Mouse (Mus musculus) liver, adult 2 months (tissue): ENCODE data around the gene Spata20. TPM values are rescaled to one million over a fixed set of nuclear protein-coding genes. Genes with fewer than 3 reads are reported as not detected.

Experiments
- DNase-seq: peaks from one replicate; pipeline ENCODE4 v3.0.0-alpha.2; 2011; ENCODE audit warnings: low read depth, low spot score; ENCODE audit errors: extremely low read depth
- H3K27ac ChIP-seq: fragments of 200-500 bp; replicated peaks from 2 replicates; pipeline ENCODE4 v1.5.1; 2012; ENCODE audit warnings: low read depth, mild to moderate bottlenecking, control low read depth, inconsistent platforms, low read length; ENCODE audit not compliant: insufficient read depth
- H3K27me3 ChIP-seq: fragments of 200-500 bp; 2 replicates; pipeline ENCODE4 v1.6.1; 2012; ENCODE audit warnings: mild to moderate bottlenecking, moderate library complexity, low read length, inconsistent platforms; ENCODE audit not compliant: control insufficient read depth, insufficient read depth
- H3K36me3 ChIP-seq: fragments of 200-500 bp; 2 replicates; pipeline ENCODE4 v1.6.1; 2012; ENCODE audit warnings: low read length, inconsistent platforms; ENCODE audit not compliant: control insufficient read depth, insufficient read depth
- H3K4me1 ChIP-seq: fragments of 200-500 bp; 2 replicates; pipeline ENCODE4 v1.6.1; 2011; ENCODE audit warnings: low read length; ENCODE audit not compliant: control insufficient read depth, insufficient read depth
- H3K4me3 ChIP-seq: fragments of 200-500 bp; 2 replicates; pipeline ENCODE4 v1.5.1; 2011; ENCODE audit warnings: low read depth, mild to moderate bottlenecking, control low read depth, low read length, moderate library complexity; ENCODE audit not compliant: insufficient read depth
- H3K79me2 ChIP-seq: fragments of 200-500 bp; 2 replicates; pipeline ENCODE4 v1.6.1; 2012; ENCODE audit warnings: inconsistent platforms, mild to moderate bottlenecking, low read length, moderate library complexity; ENCODE audit not compliant: control insufficient read depth, insufficient read depth
- H3K9ac ChIP-seq: fragments of 200-500 bp; 2 replicates; pipeline ENCODE4 v1.6.1; 2012; ENCODE audit warnings: low read depth, mild to moderate bottlenecking, control low read depth, inconsistent platforms, low read length
- CTCF ChIP-seq: fragments of 200-500 bp; IDR thresholded peaks from 2 replicates; pipeline ENCODE4 v1.5.1; 2011; ENCODE audit warnings: low read depth, low read length, control low read depth
- POLR2A ChIP-seq: fragments of 200-500 bp; IDR thresholded peaks from 2 replicates; pipeline ENCODE4 v1.6.1; 2011; ENCODE audit warnings: low read length, control low read depth; ENCODE audit not compliant: insufficient read depth; ENCODE audit errors: extremely low read depth
- WGBS: fragments of 180-500 bp; shearing (Covaris S2); methylation state at CpG from one replicate; pipeline ENCODE4 v1.1.7; 2018; 5-methylcytosine and 5-hydroxymethylcytosine counted together
- polyA plus RNA-seq: library from polyadenylated mRNA; depleted of rRNA; stranded (reverse); fragments of >200 nt; gene quantifications from 2 replicates; pipeline ENCODE4 v1.2.3, GENCODE M21; 2012; rRNA removed
- total RNA-seq: library from RNA; depleted of rRNA; stranded (reverse); fragments of >200 nt; gene quantifications from 2 replicates; pipeline ENCODE4 v1.2.3, GENCODE M21; 2014; rRNA removed

Gene Spata20
- total RNA-seq (not detected in 2 replicates), polyA plus RNA-seq (not detected in 2 replicates)

DNA sequence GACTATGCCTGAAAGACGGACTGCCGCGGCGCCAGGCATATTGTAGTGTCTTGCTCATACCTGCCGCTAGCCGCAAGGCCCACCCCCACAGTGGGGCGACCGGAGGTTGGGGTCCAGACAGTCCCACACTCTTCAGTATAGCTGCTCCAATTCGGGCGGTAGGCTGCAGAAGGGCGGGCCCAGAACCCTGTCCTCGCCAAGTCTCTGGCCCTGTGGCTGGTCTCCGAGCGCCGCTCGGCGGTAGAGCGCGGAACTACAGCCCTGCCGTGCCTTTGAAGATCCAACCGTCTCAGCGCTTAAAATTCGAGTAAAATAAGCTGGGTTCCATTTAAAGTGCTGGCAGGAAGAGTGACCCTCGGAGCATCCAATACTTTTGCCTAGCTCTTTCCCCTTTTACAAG lies at the start of gene Spata20:
Gene Spata20 (minus strand): TSS at position 179 of the 400 bp plus-strand sequence.
- no peaks in the 10 kb centered on the region for H3K4me1 ChIP-seq
- no peak within 1 kb of the TSS for H3K9ac ChIP-seq
- peak; percentile 97 for TF ChIP-seq CTCF
- TF ChIP-seq POLR2A, result no peak
- H3K4me3 ChIP-seq, result no peak within 1 kb of the TSS
- peak; percentile 24 for DNase-seq
- WGBS, result 4% methylated on average over 24 of the region's 24 CpGs
- no peaks in the 10 kb centered on the region for H3K36me3 ChIP-seq
- no peak within 1 kb of the TSS for H3K27ac ChIP-seq
- 0 out of 2 replicates have a peak, but pooled peaks cover 1% of the 10 kb centered on the region for H3K27me3 ChIP-seq
- no peaks in the 10 kb centered on the region for H3K79me2 ChIP-seq

DNA sequence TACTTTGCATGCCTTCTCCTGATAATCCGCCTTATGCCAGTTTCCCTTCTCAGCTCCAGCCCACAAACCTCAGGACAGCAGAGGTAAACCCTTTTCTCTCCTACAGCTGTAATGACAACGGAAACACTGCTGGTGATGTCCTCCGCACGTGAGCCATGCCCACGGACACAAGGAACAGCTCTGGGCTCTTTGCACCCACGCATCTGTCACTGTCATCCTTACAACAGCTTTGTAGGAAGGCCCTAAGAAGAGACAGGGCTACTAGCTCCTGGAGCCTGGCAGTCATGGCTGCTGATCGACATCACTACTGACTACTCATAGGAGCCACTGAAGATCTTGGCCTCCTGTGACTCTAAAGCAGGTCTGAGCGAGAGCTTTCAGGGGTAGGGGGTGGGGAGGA lies 47.2 kb upstream of the Spata20 start:
- Histone ChIP-seq H3K9ac (no peak overlapping the region), H3K79me2 (no peaks in the 10 kb centered on the region), H3K4me1 (peaks cover 2% of the 10 kb centered on the region; the same call in 1 of the 2 replicates), H3K27ac (no peak overlapping the region), H3K27me3 (no peaks in the 10 kb centered on the region), H3K4me3 (no peak overlapping the region), H3K36me3 (0 out of 2 replicates have a peak, but pooled peaks cover 2% of the 10 kb centered on the region)
- DNase-seq, result no peak
- TF ChIP-seq CTCF (no peak), POLR2A (no peak)
- 90% methylated on average over 8 of the region's 8 CpGs for WGBS

DNA sequence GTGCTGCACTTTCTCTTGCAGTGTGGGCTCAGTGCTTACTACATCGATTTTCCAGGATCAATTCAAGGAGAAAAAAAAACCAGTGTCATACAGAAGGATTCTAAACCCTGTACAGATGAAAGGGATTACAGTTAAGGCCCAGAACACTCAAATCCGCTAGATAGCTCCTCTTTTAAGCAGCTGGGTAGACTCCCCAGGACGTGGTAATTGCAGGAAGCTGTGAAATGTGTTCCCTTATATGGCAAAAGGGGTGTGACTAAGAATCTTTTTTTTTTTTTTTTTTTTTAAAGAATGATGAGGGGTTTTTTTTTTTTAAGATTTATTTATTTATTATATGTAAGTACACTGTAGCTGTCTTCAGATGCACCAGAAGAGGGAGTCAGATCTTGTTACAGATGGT lies 42.9 kb upstream of the Spata20 start:
- DNase-seq, result peak; percentile 57
- no peak overlapping the region for H3K9ac ChIP-seq
- H3K4me3 ChIP-seq, result no peak overlapping the region
- H3K4me1 ChIP-seq, result peaks cover 2% of the 10 kb centered on the region; the same call in 1 of the 2 replicates
- no peaks in the 10 kb centered on the region for H3K27me3 ChIP-seq
- H3K27ac ChIP-seq, result no peak overlapping the region
- H3K36me3 ChIP-seq, result no peaks in the 10 kb centered on the region
- WGBS, result 34% methylated on average over 3 of the region's 3 CpGs
- TF ChIP-seq CTCF, result no peak
- no peak for TF ChIP-seq POLR2A
- H3K79me2 ChIP-seq, result no peaks in the 10 kb centered on the region

DNA sequence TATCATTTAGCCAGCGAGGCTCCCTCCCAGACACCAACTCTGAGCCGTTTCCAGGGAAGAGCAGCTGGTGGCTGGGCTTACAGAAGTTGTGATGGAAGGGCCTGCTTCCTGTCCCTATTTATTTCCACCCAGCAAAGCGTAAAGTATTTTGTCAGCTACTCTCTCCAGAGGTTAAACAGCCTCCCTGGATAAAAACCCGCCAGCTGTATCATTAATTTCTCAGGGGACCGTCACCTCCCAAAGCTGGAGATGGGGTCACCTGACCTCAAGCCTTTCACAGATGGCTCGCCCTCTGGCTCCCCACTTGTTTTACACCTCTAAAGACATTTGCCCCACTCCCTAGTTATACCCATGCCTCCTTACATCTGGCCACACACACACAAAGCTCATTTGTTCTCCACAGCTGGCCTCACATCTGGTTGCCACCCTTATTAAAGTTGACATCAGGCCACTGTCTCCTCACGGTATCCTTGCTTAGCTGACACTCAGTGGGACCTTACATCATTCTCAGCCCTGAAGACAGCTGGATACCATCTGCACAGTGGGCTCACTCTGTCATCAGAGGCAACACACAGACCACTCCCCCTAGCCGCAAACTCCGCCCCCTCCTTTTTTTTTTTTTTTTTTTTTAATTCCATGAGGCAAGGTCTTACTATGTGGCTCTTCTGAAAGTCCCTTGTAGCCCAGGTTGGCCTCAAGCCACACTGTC lies 40.3 kb upstream of the Spata20 start:
- Histone ChIP-seq H3K36me3 (no peaks in the 10 kb centered on the region), H3K27ac (no peak overlapping the region), H3K4me1 (peaks cover 2% of the 10 kb centered on the region; the same call in 1 of the 2 replicates), H3K79me2 (no peaks in the 10 kb centered on the region), H3K27me3 (no peaks in the 10 kb centered on the region), H3K4me3 (no peak overlapping the region), H3K9ac (no peak overlapping the region)
- DNase-seq, result no peak
- TF ChIP-seq CTCF, result no peak
- TF ChIP-seq POLR2A, result no peak
- WGBS, result 80% methylated on average over 9 of the region's 9 CpGs

DNA sequence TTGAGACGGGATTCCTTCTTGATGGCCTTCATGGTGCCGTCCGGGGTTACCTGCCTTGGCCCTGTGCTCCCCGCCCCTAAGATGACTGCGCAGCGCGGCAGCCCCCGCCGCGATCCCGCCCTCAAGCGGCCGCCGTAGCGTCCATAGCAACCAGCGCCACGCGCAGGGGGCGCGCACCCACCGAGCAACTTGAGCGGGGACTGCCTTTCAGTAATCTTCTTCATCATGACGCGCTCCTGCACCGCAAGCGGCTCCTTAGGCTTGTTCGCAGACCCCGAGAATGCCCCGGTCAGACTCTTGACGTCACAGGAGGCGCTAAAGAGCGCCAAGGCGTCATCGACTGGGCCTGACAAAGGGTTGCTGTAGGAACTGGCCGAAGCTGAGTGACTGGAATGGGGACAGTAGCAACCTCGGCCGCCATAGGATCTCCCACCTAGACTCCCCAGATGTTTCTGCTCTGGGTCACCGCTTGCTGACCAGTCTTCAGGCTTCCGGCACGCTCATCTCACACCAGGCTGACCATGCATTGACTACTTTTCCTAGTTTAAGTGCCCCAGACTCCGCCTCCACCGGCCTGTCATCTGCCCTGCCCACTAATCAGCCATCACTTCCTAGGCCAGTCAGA lies 35.4 kb upstream of the Spata20 start, which contains the start of gene Mycbpap:
Gene Mycbpap (minus strand): TSS at position 524 of the 625 bp plus-strand sequence.
- Histone ChIP-seq H3K27ac (no peak within 1 kb of the TSS), H3K4me1 (no peaks in the 10 kb centered on the region; the same call in 1 of the 2 replicates), H3K79me2 (no peaks in the 10 kb centered on the region), H3K36me3 (no peaks in the 10 kb centered on the region), H3K4me3 (peak within 1 kb of the TSS; percentile 72), H3K9ac (peak within 1 kb of the TSS; percentile 51; the same call in 1 of the 2 replicates), H3K27me3 (no peaks in the 10 kb centered on the region)
- DNase-seq, result peak; percentile 31
- whole genome bisulfite sequencing, result 3% methylated on average over 42 of the region's 42 CpGs
- TF ChIP-seq CTCF (peak; percentile 29; the same call in 1 of the 2 replicates), POLR2A (no peak)

DNA sequence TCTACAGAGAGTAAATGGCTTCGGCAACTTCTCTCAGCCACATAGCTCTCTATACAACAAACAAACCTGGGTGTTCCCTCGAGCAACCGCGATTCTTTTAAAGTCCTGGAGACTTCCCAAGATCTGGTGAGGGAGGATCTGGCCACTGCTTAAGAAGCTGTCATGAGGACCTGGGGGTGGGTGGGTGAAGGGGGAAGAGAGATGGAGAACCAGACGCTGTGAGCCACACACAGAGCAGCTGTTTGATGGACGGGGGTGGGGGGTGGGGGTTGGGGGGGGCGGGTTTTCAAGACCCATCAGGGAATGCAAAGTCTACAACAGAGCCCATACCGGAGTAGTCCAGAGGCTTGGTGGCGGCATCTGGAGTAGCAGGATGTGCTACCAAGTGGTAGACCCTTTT lies 27.5 kb upstream of the Spata20 start:
- 50% methylated on average over 8 of the region's 9 CpGs for WGBS
- Histone ChIP-seq H3K9ac (no peak overlapping the region), H3K36me3 (no peaks in the 10 kb centered on the region), H3K4me1 (no peaks in the 10 kb centered on the region), H3K79me2 (no peaks in the 10 kb centered on the region), H3K27ac (no peak overlapping the region), H3K4me3 (no peak overlapping the region), H3K27me3 (no peaks in the 10 kb centered on the region)
- TF ChIP-seq POLR2A (no peak), CTCF (no peak)
- DNase-seq, result no peak
